Mouse (Mus musculus): ENCODE measurements at regions not wholly inside any gene's neighbourhood (a gene's known extent, or its start where the extent isn't known, plus 50 kb on each side); places are given as distances from the start of the nearest gene placed in this dataset.
"Not testable (repeated sequence)": the region's sequence is repeated elsewhere in the genome, so short reads cannot be mapped to it uniquely, and the experiment has no call there.

- peak; percentile 57 for DNase-seq
These were observed 824.6 kb downstream of the Basp1 start for GRCm38 (mm10) chr15:24588943-24589342.

DNA sequence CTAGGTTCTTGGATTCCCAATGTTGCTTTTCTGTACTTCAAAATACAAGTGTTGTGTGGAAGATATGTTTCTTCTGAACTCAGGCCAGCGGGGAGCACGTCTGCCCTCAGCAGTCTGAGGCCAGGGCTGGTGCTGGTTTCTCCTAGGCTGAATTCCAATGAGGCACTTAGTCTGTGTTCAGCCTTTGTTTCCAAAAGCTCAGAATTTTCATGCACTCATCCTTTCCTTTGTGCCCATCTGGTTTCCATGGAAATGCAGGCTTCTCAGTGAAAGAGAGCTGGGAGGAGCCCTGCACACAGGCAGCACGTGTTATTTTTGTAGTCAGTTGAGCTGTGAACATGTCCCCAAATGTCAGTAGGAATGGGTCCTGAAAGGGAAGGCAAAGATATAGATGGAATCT is 846.6 kb downstream of the Basp1 start:
- no peak for DNase-seq

DNA sequence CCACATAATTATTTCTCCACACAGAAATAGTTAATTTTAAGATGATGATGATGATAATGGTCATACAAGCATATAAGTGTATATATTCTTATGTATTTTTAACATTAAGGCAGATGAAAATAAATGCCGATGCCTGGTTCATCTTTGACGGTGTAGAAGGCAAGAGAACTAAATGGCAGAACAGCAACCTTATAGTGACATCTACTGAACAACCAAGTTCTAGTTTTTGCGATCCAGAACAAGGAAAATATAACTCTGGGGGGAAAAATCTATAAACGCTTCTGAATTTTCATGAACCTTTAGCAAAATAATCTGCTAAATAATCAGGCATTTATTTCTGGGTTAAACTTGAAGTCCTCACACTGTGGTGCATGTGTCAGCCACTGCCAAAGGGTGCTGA is 856.8 kb downstream of the Basp1 start:
- DNase-seq = no peak

- DNase-seq = no peak
These were observed 863.5 kb downstream of the Basp1 start for GRCm38 (mm10) chr15:24550108-24550507.

DNA sequence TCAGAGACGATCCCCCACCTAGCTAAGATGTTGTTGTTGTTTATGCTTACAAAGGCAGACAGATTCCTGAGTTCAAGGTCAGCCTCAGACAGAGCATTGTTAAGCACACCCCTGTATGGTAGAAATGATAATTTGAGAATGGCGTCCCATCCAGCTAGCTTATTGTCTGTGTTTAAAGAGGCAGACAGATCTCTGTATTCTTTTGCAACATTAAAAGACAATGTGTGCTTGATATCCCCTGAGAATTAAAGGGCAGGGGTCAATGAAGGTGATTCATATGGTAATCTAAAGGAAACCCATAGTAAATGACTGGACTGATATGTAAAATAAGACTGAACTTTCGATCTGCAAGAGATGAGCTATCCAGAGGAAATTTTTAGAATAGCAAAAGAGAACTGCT is 883.5 kb downstream of the Basp1 start:
- DNase-seq = no peak

- peak; percentile 2 for DNase-seq
These were observed 886.2 kb downstream of the Basp1 start for GRCm38 (mm10) chr15:24527379-24527778.

DNA sequence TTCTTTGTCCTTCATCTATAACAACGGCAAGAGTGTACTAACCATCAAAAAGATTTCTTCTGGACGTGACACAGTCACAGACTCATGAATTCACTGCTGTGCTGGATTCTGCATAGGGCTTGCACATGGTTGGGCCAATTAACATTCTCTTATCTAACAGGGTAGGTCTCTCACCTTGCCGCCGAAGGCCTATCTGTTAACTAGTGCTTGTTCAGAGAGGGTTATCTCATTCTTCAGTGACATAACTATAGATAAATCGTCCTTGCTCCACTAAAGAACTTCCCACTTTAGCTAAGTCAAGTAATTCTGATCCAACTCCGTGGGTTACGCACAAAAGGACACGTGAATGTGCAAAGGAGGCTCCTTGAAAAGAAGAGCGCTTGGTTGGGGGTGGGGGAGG is 899.6 kb downstream of the Basp1 start:
- no peak for DNase-seq

DNA sequence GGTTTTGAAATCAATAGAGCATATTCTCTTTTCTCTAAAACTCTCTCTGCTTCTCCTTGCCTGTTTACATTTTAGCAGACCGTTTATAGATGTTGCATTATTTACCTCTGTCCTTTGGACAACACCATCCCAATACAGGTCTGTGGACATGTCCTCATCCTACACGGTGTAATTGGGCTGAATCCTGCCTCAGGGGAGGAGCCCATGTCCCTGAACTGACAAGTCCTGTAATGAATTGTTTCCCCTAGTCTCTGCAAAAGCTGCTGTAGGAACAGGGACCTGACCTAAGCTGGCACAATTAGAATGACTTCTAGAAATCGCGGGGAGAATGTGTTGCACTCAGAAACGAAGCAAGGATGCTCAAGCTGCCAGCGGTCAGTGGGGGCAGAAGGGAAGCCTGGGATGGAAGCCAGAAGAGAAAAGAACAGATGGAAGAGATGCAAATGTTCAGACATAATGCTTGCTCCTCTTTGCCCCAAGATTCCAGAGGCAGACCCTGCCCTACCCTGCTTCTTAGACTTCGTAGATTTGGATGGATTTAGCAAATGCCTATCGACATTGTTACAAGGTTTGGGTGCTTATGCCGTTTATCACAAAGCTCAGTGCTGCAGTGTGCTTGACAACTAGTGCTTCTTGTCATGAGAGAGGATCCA is 911.5 kb downstream of the Basp1 start:
- DNase-seq = peak; percentile 16

GRCm38 (mm10) chr15:24486235-24486634 is 927.3 kb downstream of the Basp1 start:
- no peak for DNase-seq

- DNase-seq = no peak
These were observed 945.3 kb downstream of the Basp1 start for GRCm38 (mm10) chr15:24468239-24468638.

GRCm38 (mm10) chr15:24457726-24458125 is 955.8 kb downstream of the Basp1 start:
- no peak for DNase-seq

DNA sequence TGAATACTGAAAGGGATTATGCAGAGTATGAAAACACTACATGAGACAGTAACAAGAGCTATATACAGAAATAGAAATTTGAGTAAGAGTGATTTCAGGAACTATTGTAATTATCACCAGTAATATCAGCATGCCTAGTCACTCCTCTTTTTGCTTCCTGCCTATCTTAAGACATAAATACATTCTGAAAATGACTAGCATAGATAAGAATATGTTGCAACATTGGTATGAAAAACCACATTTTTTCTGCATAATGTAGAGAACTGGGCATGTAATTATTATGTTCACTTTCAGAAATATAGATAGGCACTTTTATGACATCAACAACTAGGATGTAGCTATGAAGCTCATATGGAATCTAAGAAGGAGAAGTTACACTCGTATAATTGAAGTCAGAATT is 980.5 kb downstream of the Basp1 start:
- no peak for DNase-seq

DNA sequence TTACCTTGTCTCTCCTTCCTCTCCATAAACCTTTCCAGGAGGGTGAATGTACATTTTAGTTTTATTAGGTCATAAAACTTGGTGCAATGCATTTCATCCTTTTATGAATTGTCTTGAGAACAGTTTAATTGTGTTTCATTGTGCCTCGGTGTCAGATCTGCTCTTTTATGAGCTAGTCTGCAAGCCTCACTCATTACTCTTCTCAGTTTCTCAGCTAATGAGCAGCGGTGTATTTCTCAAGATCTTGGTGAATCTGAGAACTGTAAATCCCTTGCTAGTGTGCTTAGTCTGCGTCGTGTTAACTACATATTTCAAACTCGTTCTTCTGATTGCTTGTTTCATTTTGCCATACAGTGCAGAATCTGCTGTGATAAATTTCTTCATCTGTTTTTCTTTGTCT is 984.4 kb downstream of the Basp1 start:
- DNase-seq = no peak

DNA sequence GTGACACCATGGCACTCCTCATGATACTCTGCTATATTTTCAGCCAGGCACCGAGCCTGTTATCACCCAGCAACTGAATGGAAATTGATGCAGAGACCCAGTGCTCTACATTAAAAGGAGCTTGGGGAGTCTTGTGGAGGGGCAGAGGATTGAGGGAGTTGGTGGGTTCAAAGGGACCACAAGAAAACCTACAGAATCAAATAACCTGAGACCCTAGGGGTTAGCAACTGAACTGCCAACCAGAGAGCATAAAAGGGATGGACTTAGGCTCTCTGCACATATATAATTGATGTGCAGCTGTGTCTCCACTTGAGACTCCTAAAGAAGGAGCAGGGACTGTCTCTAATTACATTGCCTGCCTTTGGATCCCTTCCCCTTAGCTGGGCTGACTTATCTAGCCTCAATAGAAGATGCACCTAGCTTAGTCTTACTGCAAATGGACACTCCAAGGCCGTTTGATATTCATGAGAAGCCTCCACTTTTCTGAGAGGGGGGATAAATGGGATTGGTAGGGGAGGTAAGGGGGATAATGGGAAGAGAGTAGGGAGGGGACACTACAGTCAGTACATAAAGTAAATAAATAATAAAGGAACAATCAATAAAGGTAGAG is 991.1 kb downstream of the Basp1 start:
- DNase-seq = no peak

DNA sequence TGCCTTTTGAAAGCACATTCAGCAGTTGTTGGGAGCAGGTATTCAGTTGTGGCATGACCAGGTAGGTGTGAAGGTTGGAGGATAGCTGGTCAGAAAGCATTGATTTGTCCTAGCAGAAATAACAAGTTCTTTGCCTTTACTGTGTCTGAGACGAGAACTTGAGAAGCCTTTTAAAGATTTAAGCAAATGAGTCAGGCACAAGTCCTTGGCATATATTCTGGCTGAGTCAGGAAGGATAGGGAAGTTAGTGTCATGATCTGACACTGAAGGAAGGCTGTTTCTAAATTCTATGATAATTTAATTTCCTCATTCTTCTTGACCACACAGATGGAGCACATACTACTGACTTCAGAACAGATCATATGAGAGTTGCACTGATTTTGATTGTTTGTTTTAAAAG is 993.8 kb downstream of the Basp1 start:
- no peak for DNase-seq

DNA sequence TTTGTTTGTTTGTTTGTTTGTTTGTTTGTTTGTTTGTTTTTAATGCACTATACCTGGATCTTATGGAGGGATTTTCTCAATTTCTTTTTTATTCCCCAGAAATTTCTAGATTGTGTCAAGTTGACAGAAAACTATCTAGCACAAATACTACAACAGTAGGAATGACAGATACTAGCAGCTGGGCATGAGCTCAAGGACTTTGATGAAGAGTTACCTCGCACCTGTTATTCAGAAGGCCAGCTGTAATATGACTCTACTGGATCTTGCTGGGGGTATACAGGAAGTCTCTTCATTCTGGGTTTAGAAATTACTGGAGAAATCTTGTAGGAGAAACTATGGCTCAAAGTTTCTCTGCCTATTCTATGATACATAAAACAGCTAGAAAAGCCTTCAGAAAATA is 994.4 kb downstream of the Basp1 start:
- no peak for DNase-seq

DNA sequence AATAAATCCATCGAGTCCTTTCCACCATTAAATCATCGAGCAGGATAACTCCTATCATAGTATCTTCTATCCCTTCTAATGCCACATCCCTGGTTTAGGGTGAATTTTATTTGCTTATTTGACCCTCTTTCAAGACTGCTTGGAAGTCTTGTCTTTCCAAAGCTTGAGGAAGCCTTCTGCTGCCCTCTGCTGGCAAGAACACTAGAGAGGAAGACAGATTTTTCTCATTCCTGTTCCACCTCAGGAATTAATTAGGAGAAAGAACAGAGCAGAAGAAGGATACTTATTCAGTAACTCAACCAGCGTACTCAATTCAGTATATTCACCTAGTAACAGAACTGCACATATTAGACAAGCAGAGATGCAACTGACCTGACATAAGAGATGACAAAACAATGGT is 1005.9 kb downstream of the Basp1 start:
- DNase-seq = peak; percentile 70

GRCm38 (mm10) chr15:24405305-24405704 is 1008.3 kb downstream of the Basp1 start:
- DNase-seq = no peak

DNA sequence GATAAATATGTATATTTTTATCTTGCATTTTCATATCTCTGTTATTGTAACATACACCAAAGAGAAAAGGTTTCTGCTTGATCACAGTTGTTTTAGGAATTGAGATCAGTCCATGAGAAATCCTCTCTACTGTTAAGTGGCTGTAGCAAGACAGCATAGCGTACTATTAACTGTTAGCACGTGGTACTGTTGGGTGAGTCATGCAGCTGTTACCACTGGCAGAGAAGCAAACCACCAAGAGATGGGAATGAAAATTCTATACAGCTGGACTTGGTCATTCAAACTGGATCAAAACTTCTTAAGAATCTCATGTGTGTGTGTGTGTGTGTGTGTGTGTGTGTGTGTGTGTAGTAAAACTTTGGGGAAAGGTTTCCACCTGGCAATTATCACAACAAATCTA is 1013.5 kb downstream of the Basp1 start:
- DNase-seq = no peak

- no peak for DNase-seq
These were observed 1055.2 kb downstream of the Basp1 start for GRCm38 (mm10) chr15:24358398-24358797.

GRCm38 (mm10) chr15:24348975-24349560 is 1064.5 kb downstream of the Basp1 start:
- DNase-seq = no peak

GRCm38 (mm10) chr15:24335876-24336275 is 1077.7 kb downstream of the Basp1 start:
- DNase-seq = not testable (repeated sequence)

- DNase-seq = not testable (repeated sequence)
These were observed 1110.4 kb downstream of the Basp1 start for GRCm38 (mm10) chr15:24303123-24303522.

DNA sequence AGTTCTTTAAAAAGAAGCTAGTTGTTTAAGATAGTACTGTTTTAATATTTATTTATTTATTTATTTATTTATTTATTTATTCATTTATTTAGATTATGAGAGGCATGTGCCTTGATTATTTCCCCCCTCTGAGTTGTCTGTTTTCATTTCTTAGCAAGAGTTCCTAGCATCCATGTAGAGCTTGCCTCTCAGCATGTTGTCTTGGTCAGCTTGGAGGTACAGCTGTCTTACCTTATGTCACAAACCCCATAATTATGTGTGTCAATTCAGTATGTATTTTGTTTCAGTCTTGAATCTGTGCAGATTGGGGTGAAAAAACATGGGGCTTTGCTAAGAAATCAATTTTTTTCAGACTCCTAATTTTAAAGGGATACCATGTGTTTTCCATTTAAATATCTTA is 1116.3 kb downstream of the Basp1 start:
- peak; percentile 32 for DNase-seq

GRCm38 (mm10) chr15:24296798-24297197 is 1116.8 kb downstream of the Basp1 start:
- peak; percentile 15 for DNase-seq
